Mouse (Mus musculus) heart, embryonic 16.5 days (tissue): ENCODE measurements around the gene Robo1. TPM values are rescaled to one million over a fixed set of nuclear protein-coding genes. Genes with fewer than 3 reads are reported as not detected.

Experiments
- ATAC-seq: fragments of 200-750 bp; cut with Nextera tagmentation; replicated peaks from 2 replicates; pipeline ENCODE4 v1.8.0; 2017; ENCODE audit warnings: moderate number of reproducible peaks; ENCODE audit not compliant: insufficient read depth, low FRiP score; ENCODE audit errors: extremely low read depth
- H3K27ac ChIP-seq: fragments of 300-500 bp; sonication (generic); 2 replicates; pipeline ENCODE4 v1.5.1; 2014; ENCODE audit warnings: mild to moderate bottlenecking, low read length, control low read depth, moderate library complexity
- H3K27me3 ChIP-seq: fragments of 300-500 bp; sonication (generic); 2 replicates; pipeline ENCODE4 v1.6.1; 2014; ENCODE audit warnings: low read length, mixed read lengths; ENCODE audit not compliant: control insufficient read depth, insufficient read depth
- H3K36me3 ChIP-seq: fragments of 300-500 bp; sonication (generic); 2 replicates; pipeline ENCODE4 v1.6.1; 2014; ENCODE audit not compliant: control insufficient read depth, insufficient read depth
- H3K4me1 ChIP-seq: fragments of 300-500 bp; sonication (generic); 2 replicates; pipeline ENCODE4 v1.6.1; 2014; ENCODE audit warnings: low read length, mixed read lengths; ENCODE audit not compliant: control insufficient read depth, insufficient read depth
- H3K4me2 ChIP-seq: fragments of 300-500 bp; sonication (generic); 2 replicates; pipeline ENCODE4 v1.6.1; 2014; ENCODE audit warnings: low read depth, mild to moderate bottlenecking, control low read depth, low read length
- H3K4me3 ChIP-seq: fragments of 300-500 bp; sonication (generic); 2 replicates; pipeline ENCODE4 v1.5.1; 2014; ENCODE audit warnings: mild to moderate bottlenecking, control low read depth, low read length
- H3K9ac ChIP-seq: fragments of 300-500 bp; sonication (generic); 2 replicates; pipeline ENCODE4 v1.6.1; 2014; ENCODE audit warnings: low read length, control low read depth
- H3K9me3 ChIP-seq: fragments of 300-500 bp; sonication (generic); replicated peaks from 2 replicates; pipeline ENCODE4 v1.6.1; 2016; ENCODE audit warnings: low read length; ENCODE audit not compliant: control insufficient read depth
- WGBS: fragments of 180-500 bp; shearing (Covaris S2); extraction: QIAGEN DNeasy Blood & Tissue Kit; methylation state at CpG from one replicate; pipeline ENCODE4 v1.1.7; 2014; 5-methylcytosine and 5-hydroxymethylcytosine counted together
- polyA plus RNA-seq: library from polyadenylated mRNA; unstranded; fragments of >200 nt; fragmentation: Nextera tagmentation; extraction: Ambion mirVana; gene quantifications from 2 replicates; pipeline ENCODE4 v1.2.1, GENCODE M21; 2015

Robo1 gene
- polyA plus RNA-seq, 1 experiment from 2014 or later, result 8.0 TPM

DNA sequence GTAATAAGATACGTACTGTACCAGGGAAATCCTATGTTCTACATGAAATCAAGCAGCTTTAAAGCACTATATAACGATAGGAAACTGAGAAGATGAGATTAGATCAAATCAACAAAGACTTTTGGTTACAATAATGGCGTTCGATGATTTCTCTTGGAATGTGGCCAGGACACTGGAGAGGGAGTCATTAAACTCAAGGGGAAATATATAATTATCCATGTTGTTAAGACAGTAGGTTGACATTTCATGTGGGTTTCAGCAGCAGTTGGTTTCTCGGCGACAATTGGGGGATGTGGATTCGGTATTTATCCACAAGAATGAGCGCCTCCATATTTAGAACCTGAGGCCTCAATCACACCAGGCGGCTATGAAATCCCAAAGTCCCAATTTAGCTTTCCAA is 347.3 kb downstream of the Robo1 start:
- 75% methylated on average over 9 of the region's 9 CpGs for WGBS
- Histone ChIP-seq H3K9me3 (no peaks in the 10 kb centered on the region), H3K27me3 (no peaks in the 10 kb centered on the region), H3K36me3 (no peaks in the 10 kb centered on the region), H3K9ac (no peak overlapping the region), H3K4me3 (no peak overlapping the region), H3K27ac (no peak overlapping the region), H3K4me2 (no peak overlapping the region), H3K4me1 (no peaks in the 10 kb centered on the region)
- ATAC-seq, result no peak

DNA sequence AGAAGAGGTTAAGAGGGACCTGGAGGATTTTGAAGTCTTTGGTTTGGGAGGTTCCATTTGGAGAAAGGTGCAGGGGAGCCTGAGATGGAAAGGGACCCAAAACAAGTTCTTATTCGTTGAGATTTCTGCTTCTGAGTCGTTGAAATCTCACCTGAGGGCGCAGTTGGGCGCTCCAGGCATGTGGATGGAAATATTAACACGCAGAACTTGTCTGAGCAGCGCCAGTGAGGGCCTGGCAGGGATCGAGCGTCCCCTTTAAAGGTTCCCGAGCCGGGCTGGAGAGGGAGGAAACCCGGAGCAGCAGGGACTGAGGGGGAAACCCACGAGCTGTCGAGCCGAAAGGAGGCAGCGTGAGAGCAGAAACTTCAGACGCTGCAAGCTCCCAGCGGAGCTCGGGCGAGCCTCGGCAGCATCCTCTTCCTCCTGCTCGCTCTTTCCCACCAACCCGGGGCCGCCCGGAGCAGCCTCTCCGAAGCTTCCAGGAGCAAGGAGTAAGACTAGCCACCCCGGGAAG is 354.8 kb downstream of the Robo1 start:
- Histone ChIP-seq H3K4me3 (peak overlapping the region; percentile 85), H3K4me1 (peaks cover 10% of the 10 kb centered on the region), H3K27ac (peak overlapping the region; percentile 97), H3K27me3 (no peaks in the 10 kb centered on the region), H3K9me3 (no peaks in the 10 kb centered on the region), H3K4me2 (peak overlapping the region; percentile 95), H3K9ac (peak overlapping the region; percentile 77), H3K36me3 (no peaks in the 10 kb centered on the region)
- peak; percentile 88 for ATAC-seq
- WGBS, result 0% methylated on average over 26 of the region's 26 CpGs

DNA sequence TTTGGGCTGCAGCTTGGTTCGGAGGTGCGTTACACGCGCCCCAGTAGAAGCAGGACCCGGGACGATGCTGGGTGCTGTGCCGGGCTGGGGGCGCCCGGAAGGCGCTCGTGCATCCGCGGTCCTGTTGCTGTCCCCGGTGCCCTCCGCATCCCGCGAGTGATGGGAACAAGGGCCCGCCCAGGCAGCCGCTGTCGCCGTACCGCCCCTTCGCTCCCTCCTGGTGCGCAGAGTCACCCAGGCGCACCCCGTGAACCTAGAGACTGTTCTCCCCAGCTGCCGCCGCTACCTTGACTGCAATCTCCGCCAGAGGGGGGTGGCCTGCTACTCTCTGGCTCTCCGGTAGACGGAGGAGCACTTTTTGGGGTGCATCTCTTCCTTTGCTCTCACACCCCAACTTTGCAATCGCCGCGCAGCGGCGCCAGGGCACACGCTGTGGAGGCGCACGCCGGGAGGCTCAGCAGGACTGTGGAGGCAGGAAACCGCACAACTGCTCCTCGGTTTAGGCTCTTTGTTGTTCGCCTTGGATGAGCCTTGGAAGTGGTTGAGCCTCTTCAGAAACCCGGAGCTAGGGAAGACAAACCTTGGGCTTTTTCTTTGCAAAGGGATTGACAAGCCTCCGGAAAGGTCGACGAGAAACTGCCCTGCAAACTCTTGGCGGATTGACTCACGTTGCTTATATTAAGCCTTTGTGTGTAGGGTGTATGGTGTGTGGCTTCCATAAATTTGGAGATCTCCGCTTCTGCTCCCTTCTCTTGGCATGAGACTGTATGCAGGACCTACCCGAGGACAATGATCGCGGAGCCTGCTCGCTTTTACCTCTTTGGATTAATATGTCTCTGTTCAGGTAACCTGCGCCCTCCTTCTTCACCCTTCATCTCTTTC is 355.5 kb downstream of the Robo1 start:
- under 1% methylated on average over 55 of the region's 55 CpGs for WGBS

DNA sequence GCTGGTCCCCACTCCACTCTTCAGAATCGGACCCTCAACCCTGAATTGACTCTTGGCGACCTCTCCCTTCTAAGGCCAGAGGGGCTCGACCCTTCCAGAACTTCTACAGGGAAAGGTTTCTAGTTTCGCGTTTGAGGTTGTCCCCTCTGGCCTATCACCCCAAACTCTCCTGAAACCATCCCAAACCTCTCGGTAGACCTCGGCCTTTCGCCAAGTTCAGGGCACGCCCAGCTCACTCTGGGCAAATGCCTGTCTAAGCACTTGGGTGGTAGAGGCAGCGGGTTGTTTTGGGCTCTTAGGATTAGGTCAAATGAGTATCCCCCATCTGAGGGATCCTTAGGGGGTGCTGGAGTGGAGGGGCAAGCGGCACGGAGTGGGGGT is 356.1 kb downstream of the Robo1 start:
- H3K27ac ChIP-seq, result peak overlapping the region; percentile 97
- ATAC-seq, result no peak
- H3K4me3 ChIP-seq, result peak overlapping the region; percentile 85
- H3K4me2 ChIP-seq, result peak overlapping the region; percentile 95
- H3K36me3 ChIP-seq, result no peaks in the 10 kb centered on the region
- WGBS, result 0% methylated on average over 12 of the region's 12 CpGs
- peaks cover 10% of the 10 kb centered on the region for H3K4me1 ChIP-seq
- no peaks in the 10 kb centered on the region for H3K9me3 ChIP-seq
- H3K27me3 ChIP-seq, result no peaks in the 10 kb centered on the region
- H3K9ac ChIP-seq, result peak overlapping the region; percentile 77

More for the DNA sequence above, 355.5 kb downstream of the Robo1 start:
- Histone ChIP-seq H3K27me3 (no peaks in the 10 kb centered on the region), H3K4me2 (peak overlapping the region; percentile 95), H3K4me1 (peaks cover 10% of the 10 kb centered on the region), H3K36me3 (no peaks in the 10 kb centered on the region), H3K4me3 (peak overlapping the region; percentile 85), H3K9ac (peak overlapping the region; percentile 77), H3K27ac (peak overlapping the region; percentile 97), H3K9me3 (no peaks in the 10 kb centered on the region)
- peak; percentile 77 for ATAC-seq

DNA sequence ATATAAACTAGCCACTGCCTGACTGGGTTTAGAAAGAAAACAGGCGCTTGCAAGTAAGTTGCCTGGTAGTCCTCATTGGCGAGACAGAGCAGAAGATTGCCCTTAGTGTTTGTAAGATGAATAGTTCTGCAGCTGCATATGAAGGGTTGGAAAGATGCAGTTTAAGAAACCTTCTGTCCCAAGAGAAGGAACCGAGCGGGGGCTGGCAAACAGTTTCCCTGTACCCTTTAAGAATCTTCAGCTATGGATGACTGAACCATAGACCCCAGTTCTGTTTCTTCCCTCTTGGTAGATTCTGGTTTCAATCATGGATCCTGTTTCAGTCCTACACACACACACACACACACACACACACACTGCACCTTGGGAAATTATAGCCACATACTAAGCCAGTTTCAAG is 356.7 kb downstream of the Robo1 start:
- no peaks in the 10 kb centered on the region for H3K9me3 ChIP-seq
- peak overlapping the region; percentile 85 for H3K4me3 ChIP-seq
- H3K4me2 ChIP-seq, result peak overlapping the region; percentile 95
- H3K4me1 ChIP-seq, result peaks cover 10% of the 10 kb centered on the region
- ATAC-seq, result no peak
- WGBS, result 34% methylated on average over 4 of the region's 4 CpGs
- no peaks in the 10 kb centered on the region for H3K27me3 ChIP-seq
- no peaks in the 10 kb centered on the region for H3K36me3 ChIP-seq
- H3K9ac ChIP-seq, result peak overlapping the region; percentile 77
- H3K27ac ChIP-seq, result no peak overlapping the region

DNA sequence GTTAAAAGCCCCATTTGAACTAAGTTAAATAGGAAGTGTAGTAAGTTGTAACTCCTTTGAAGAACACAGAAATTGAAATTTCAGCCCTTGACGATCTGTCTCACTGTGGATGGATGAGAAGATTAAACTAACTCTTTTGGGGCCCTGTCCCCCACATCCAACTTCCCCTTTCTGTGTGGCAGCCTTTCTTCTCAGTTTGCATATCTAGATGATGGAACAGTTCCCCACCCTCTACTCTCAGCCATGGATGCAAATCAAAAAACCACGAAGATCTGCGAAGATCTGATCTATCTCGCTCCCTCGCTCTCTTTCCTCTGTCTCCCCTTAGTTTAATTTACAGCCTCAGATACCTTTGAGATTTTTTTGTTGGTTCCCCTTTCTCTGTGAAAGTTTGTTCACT is 357.3 kb downstream of the Robo1 start:
- H3K27me3 ChIP-seq, result no peaks in the 10 kb centered on the region
- H3K4me1 ChIP-seq, result peaks cover 10% of the 10 kb centered on the region
- peak overlapping the region; percentile 47; the same call in 1 of the 2 replicates for H3K4me2 ChIP-seq
- no peaks in the 10 kb centered on the region for H3K9me3 ChIP-seq
- H3K36me3 ChIP-seq, result no peaks in the 10 kb centered on the region
- H3K27ac ChIP-seq, result no peak overlapping the region
- no peak overlapping the region for H3K9ac ChIP-seq
- 65% methylated on average over 5 of the region's 5 CpGs for WGBS
- ATAC-seq, result no peak
- peak overlapping the region; percentile 10; the same call in 1 of the 2 replicates for H3K4me3 ChIP-seq

DNA sequence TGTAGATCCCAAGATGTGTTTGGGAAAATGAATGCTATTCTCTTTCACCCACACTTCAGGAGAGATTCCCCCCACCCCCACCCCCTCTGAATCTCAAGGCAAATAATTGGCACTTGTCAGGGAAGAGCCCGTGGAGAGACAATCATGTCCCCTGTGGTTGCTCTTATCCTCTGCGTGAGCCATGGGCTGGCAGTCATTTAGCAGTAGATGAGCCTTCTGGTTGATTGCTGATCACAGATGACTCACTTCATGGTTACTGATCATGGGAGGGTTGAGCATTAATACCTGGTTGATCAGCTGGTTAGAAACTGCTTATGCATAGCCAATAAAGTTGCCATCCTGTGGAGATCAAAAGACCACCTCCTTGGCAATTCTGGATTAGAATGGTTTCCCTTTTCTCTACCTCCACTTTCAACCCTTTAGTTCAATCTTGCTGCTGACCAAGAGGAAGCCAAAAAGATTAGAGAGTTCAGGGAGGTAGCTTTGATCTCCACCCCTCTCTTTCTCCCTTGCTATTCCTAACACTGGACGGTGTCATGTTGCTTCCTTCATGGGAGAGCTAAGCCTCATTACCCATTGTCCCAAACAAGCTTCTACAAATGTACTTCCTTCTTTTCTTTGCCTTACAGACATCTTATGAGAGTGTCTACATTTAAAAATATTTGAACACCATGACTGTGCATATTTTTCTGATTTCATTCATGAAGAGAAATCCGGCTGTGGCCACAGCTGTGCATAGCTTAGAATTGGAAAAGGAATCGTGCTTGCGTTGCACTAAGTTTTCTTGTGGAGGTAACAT is 362.3 kb downstream of the Robo1 start:
- WGBS, result 50% methylated on average over 6 of the region's 6 CpGs
- Histone ChIP-seq H3K4me1 (0 out of 2 replicates have a peak, but pooled peaks cover 3% of the 10 kb centered on the region), H3K36me3 (no peaks in the 10 kb centered on the region), H3K4me3 (no peak overlapping the region), H3K27ac (no peak overlapping the region), H3K4me2 (no peak overlapping the region), H3K27me3 (no peaks in the 10 kb centered on the region), H3K9ac (no peak overlapping the region), H3K9me3 (no peaks in the 10 kb centered on the region)
- no peak for ATAC-seq

DNA sequence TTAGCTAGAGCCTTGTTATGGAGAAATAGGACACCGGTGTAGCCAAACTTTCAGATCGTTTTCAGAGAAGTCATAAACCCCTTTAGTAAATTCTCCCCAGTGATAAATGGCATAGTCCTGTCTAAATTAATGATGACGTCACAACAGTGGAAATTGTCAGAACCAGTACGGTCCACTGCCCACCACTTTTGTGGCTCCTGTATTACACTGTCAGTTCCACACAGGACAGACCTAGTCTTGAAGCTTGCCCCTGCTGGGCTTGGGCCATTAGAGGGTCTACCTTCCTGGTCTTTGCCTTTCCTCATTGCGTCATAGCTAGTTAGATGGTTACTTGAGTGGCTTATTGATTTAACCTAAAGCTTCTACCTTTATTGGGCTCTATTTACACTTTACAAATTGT is 369.1 kb downstream of the Robo1 start:
- no peak for ATAC-seq
- no peaks in the 10 kb centered on the region for H3K4me1 ChIP-seq
- H3K9me3 ChIP-seq, result no peaks in the 10 kb centered on the region
- H3K27ac ChIP-seq, result no peak overlapping the region
- H3K4me3 ChIP-seq, result no peak overlapping the region
- H3K4me2 ChIP-seq, result no peak overlapping the region
- WGBS, result 79% methylated on average over 5 of the region's 5 CpGs
- H3K36me3 ChIP-seq, result no peaks in the 10 kb centered on the region
- no peaks in the 10 kb centered on the region for H3K27me3 ChIP-seq
- H3K9ac ChIP-seq, result no peak overlapping the region

DNA sequence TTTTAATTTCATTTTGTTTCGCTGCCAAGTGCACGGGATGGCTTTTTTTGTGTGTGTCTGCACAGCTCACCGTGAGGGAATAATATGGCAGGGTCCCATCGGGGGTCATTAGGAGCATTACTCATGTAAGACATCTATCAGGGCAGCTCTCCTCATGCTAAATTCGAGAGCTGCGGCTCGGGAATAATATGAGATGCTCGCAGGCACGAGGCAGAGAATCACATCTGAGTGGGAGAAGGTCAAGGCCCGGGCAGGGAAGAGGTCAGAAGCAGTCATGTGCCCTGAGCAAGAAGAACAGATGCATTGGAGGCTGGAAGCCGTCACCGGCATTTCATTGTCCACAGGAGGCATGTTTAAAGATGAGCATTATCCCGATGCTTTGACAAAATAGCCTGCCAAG is 370.3 kb downstream of the Robo1 start:
- no peak overlapping the region for H3K4me2 ChIP-seq
- no peak overlapping the region for H3K27ac ChIP-seq
- H3K9me3 ChIP-seq, result no peaks in the 10 kb centered on the region
- no peak overlapping the region for H3K9ac ChIP-seq
- no peak for ATAC-seq
- H3K4me3 ChIP-seq, result no peak overlapping the region
- H3K4me1 ChIP-seq, result no peaks in the 10 kb centered on the region
- no peaks in the 10 kb centered on the region for H3K27me3 ChIP-seq
- 53% methylated on average over 13 of the region's 13 CpGs for WGBS
- H3K36me3 ChIP-seq, result no peaks in the 10 kb centered on the region
